Mouse (Mus musculus) heart, embryonic 13.5 days (tissue): ENCODE results near the gene Arid4b. TPM values are rescaled to one million over a fixed set of nuclear protein-coding genes. Genes with fewer than 3 reads are reported as not detected.
A peak's percentile ranks its signal among the peaks of the same experiment; 100 is the strongest.

Experiments used
- ATAC-seq: fragments of 200-750 bp; cut with Nextera tagmentation; 2 replicates; pipeline ENCODE4 v1.8.0; 2017; ENCODE audit warnings: moderate TSS enrichment; ENCODE audit not compliant: insufficient number of reproducible peaks, low FRiP score, low TSS enrichment; ENCODE audit errors: extremely low read depth
- H3K27ac ChIP-seq: fragments of 300-500 bp; sonication (generic); replicated peaks from 2 replicates; pipeline ENCODE4 v1.5.1; 2015; ENCODE audit warnings: moderate library complexity, mild to moderate bottlenecking, inconsistent platforms
- H3K27me3 ChIP-seq: fragments of 300-500 bp; sonication (generic); replicated peaks from 2 replicates; pipeline ENCODE4 v1.6.1; 2015; ENCODE audit warnings: mild to moderate bottlenecking, inconsistent platforms
- H3K36me3 ChIP-seq: fragments of 300-500 bp; sonication (generic); 2 replicates; pipeline ENCODE4 v1.6.1; 2015; ENCODE audit warnings: mild to moderate bottlenecking, inconsistent platforms
- H3K4me1 ChIP-seq: fragments of 300-500 bp; sonication (generic); 2 replicates; pipeline ENCODE4 v1.6.1; 2015; ENCODE audit warnings: inconsistent platforms
- H3K4me2 ChIP-seq: fragments of 300-500 bp; sonication (generic); 2 replicates; pipeline ENCODE4 v1.6.1; 2015; ENCODE audit warnings: inconsistent platforms, mild to moderate bottlenecking, moderate library complexity
- H3K4me3 ChIP-seq: fragments of 300-500 bp; sonication (generic); 2 replicates; pipeline ENCODE4 v1.5.1; 2015; ENCODE audit warnings: moderate library complexity, mild to moderate bottlenecking, inconsistent platforms
- H3K9ac ChIP-seq: fragments of 300-500 bp; sonication (generic); 2 replicates; pipeline ENCODE4 v1.6.1; 2015; ENCODE audit warnings: inconsistent platforms, mild to moderate bottlenecking, moderate library complexity
- H3K9me3 ChIP-seq: fragments of 300-500 bp; sonication (generic); 2 replicates; pipeline ENCODE4 v1.6.1; 2016; ENCODE audit warnings: inconsistent platforms
- whole genome bisulfite sequencing: fragments of 180-500 bp; shearing (Covaris S2); methylation state at CpG from one replicate; pipeline ENCODE4 v1.1.7; 2015; ENCODE audit warnings: mixed read lengths; 5-methylcytosine and 5-hydroxymethylcytosine counted together
- polyA plus RNA-seq: library from polyadenylated mRNA; unstranded; fragments of >200 nt; fragmentation: Nextera tagmentation; extraction: Ambion mirVana; gene quantifications from 2 replicates; pipeline ENCODE4 v1.2.1, GENCODE M21; 2015

Arid4b gene
- polyA plus RNA-seq, 1 experiment from 2014 or later: 43.0 TPM

DNA sequence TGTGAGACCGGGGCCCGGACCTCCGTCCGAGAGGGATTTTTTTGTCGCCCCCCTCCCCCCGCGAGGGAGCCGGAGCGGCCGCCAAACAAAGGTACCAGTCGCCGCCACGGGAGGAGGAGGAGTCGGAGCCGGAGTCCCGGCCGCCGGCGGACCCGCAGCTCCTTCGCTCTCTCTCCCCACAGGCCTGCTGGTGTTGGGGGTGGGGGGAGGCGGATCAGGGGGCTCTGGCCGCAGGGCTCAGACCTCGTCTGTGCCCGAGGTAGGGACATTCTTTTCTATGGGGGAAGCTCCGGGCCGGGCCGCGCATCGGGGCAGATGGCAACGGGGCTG lies 875 bp downstream of the Arid4b start:
- 2% methylated on average over 24 of the region's 31 CpGs for WGBS
- Histone ChIP-seq H3K27ac (peak overlapping the region; percentile 98), H3K36me3 (peaks cover 21% of the 10 kb centered on the region), H3K9me3 (no peaks in the 10 kb centered on the region), H3K27me3 (no peaks in the 10 kb centered on the region), H3K4me2 (peak overlapping the region; percentile 77), H3K9ac (peak overlapping the region; percentile 100), H3K4me3 (peak overlapping the region; percentile 99), H3K4me1 (peaks cover 45% of the 10 kb centered on the region)
- peak; percentile 28; the same call in 1 of the 2 replicates for ATAC-seq

DNA sequence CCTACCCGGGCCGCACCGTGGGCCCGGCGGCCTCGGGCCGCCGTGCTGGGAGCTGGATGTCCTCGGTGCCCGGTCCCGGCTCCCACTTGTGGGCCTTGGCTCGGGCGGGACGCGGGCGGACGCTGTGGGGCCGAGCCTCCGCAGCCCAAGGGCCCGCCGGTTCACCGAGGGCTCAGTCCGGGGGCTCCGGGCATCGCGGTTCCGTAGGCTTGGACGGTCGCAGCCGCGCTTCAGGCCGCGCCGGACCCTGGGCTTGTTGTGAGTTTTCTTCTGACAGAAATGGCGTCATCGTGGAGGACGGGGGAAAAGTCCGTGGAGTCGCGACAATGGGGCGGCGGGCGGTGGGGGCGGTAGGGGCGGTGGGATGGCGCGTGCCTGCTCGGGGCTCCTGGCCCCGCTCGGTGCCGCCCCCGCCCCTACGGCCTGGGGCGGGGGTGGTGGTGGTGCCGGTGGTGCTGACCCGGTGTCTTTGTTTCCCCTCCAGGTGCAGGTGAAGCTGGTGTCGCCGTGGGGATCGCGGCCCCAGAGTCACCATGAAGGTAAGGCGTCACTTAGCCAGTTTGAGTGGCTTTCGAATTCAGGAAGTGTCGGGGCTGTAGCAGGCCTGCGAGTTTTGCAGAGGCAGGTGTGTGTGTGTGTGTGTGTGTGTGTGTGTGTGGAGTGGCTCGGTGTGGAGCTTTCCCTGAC lies 1.5 kb downstream of the Arid4b start:
- under 1% methylated on average over 56 of the region's 65 CpGs for WGBS
- Histone ChIP-seq H3K9me3 (no peaks in the 10 kb centered on the region), H3K27ac (peak overlapping the region; percentile 98), H3K4me2 (peak overlapping the region; percentile 77), H3K36me3 (peaks cover 19% of the 10 kb centered on the region), H3K4me1 (peaks cover 45% of the 10 kb centered on the region), H3K27me3 (no peaks in the 10 kb centered on the region), H3K4me3 (peak overlapping the region; percentile 99), H3K9ac (peak overlapping the region; percentile 100)
- ATAC-seq: peak; percentile 5; the same call in 1 of the 2 replicates

DNA sequence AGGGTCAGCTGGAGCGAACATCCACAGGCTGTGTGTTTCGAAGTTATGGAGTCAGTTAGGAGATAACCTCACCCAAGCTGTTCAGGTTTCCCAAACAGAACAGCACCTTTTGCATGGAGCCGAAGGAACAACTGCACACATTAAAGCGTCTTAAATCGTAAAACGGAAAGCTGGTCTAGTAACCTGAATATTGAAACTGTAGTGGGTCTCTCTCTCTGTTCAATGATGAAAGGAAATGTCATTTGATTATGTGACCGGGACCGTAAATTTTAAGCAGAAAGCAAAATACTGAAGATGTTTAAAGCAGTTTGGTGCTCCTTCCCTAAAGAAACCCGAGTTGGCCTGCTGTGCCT lies 2.0 kb downstream of the Arid4b start:
- Histone ChIP-seq H3K9ac (peak overlapping the region; percentile 100), H3K27ac (peak overlapping the region; percentile 98), H3K27me3 (no peaks in the 10 kb centered on the region), H3K36me3 (peaks cover 17% of the 10 kb centered on the region), H3K4me1 (peaks cover 45% of the 10 kb centered on the region), H3K4me3 (peak overlapping the region; percentile 99), H3K4me2 (peak overlapping the region; percentile 77), H3K9me3 (no peaks in the 10 kb centered on the region)
- WGBS: 19% methylated on average over 9 of the region's 9 CpGs
- ATAC-seq: no peak

DNA sequence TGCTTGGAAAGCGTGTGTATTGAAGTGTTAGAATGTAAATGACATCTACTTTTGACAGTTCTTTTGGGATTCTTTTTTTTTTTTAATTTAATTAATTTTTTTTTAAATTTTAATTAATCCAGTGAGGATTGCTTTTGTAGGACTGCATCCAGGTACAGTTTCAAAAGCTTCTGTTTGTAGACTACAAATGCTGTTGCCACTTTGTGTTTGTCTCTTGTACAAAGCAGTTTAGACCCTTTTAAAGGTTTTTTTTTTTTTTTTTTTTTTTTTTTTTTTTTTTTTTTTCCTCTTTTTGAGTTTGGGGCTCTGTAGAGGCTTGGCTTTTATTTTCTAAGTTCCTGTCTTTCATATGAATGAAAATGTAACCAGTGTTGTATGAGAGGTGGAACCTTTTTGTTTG lies 2.7 kb downstream of the Arid4b start:
- 69% methylated on average over 1 of the region's 1 CpGs for WGBS
- Histone ChIP-seq H3K27ac (no peak overlapping the region), H3K36me3 (peaks cover 14% of the 10 kb centered on the region), H3K9ac (no peak overlapping the region), H3K9me3 (no peaks in the 10 kb centered on the region), H3K27me3 (no peaks in the 10 kb centered on the region), H3K4me3 (no peak overlapping the region; the same call in 1 of the 2 replicates), H3K4me1 (peaks cover 41% of the 10 kb centered on the region), H3K4me2 (peak overlapping the region; percentile 27; the same call in 1 of the 2 replicates)
- ATAC-seq: no peak

DNA sequence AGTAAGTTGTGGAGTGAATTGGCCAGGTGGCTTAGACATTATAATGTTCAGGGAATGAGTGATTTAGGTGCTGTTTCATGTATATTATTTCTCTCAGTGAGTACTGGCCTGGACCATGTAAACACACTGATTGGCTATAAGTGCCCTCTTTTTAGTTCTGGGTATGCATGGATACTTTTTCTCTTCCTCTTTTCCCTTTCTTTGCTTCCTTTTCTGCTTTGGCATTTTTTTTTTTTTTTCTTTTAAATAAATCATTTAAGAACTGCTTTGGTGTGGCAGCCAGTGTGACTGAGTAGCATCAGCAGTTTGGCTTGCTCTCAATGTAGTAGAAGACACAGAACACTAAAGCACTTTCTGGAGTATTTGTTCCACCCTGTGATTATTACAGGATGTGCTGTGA lies 5.0 kb downstream of the Arid4b start:
- Histone ChIP-seq H3K9me3 (no peaks in the 10 kb centered on the region), H3K9ac (no peak overlapping the region), H3K27ac (no peak overlapping the region), H3K27me3 (no peaks in the 10 kb centered on the region), H3K4me2 (no peak overlapping the region; the same call in 1 of the 2 replicates), H3K4me1 (peaks cover 27% of the 10 kb centered on the region), H3K4me3 (no peak overlapping the region), H3K36me3 (peaks cover 14% of the 10 kb centered on the region)
- ATAC-seq: no peak

DNA sequence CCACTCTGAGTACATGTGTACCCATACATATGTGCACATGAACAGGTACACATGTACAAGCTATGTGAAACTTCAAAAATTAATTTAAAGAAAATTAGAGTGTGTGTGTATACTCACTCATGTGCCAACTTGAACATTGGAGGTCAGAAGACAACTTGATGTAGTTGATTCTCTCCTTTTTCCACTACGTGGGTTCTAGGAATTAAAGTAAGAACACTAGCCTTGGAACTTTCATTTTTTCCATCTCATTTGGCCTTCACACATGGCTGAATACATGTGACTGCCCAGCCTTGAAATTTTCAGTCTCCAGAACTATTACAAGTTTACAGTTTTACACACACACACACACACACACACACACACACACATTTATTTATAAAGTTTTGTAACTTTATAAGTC lies 6.3 kb downstream of the Arid4b start:
- ATAC-seq: no peak
- no peaks in the 10 kb centered on the region for H3K9me3 ChIP-seq
- H3K4me1 ChIP-seq: peaks cover 28% of the 10 kb centered on the region
- H3K27me3 ChIP-seq: no peaks in the 10 kb centered on the region
- no peak overlapping the region for H3K4me2 ChIP-seq
- WGBS: 80% methylated on average over 1 of the region's 1 CpGs
- H3K27ac ChIP-seq: no peak overlapping the region
- H3K9ac ChIP-seq: no peak overlapping the region
- no peak overlapping the region for H3K4me3 ChIP-seq
- peaks cover 14% of the 10 kb centered on the region for H3K36me3 ChIP-seq

DNA sequence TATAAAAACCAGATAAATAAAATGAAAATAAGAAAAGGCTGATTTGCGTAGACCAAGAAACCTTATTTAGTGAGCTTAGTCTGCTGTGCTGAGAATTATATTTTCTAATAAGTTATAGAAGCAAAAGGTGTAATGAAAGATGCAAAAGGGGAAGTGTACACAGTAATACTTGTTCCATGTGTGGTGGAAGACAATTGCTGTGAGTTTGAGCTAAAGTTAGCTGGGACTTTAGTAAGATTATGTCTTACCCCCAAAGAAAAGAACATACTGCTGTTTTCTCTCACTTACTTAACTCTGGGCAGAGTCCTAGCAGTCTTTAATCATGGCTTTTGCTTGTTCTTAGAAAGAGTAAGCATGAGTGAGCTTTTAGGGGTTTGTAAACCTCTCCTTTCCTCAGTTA lies 11.3 kb downstream of the Arid4b start:
- H3K9ac ChIP-seq: no peak overlapping the region
- 94% methylated on average over 1 of the region's 1 CpGs for WGBS
- no peak for ATAC-seq

DNA sequence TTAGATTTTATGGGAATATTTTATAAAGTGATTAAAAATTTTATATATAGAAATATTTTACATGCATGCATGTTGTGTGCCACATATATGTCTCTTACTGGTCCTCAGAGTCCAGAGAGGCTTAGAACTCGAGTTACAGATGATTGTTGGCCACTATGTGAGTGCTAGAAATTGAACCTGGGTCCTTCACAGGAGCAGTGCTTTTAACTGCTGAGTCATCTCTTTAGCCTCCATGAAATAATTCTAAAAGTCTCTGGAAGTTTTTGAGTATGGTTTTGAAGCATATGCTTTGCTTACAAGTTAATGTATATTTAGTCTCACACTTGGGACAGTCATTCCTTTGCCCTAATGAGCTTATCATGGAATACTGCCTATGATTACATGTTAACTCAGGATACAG lies 12.3 kb downstream of the Arid4b start:
- Histone ChIP-seq H3K4me2 (no peak overlapping the region), H3K27me3 (no peaks in the 10 kb centered on the region), H3K9ac (no peak overlapping the region), H3K4me3 (no peak overlapping the region), H3K4me1 (peaks cover 10% of the 10 kb centered on the region), H3K36me3 (no peaks in the 10 kb centered on the region), H3K27ac (no peak overlapping the region), H3K9me3 (no peaks in the 10 kb centered on the region)
- no peak for ATAC-seq
- WGBS: 75% methylated on average over 1 of the region's 1 CpGs

More for the DNA sequence above, 11.3 kb downstream of the Arid4b start:
- H3K4me3 ChIP-seq: no peak overlapping the region
- no peak overlapping the region for H3K4me2 ChIP-seq
- H3K4me1 ChIP-seq: 0 out of 2 replicates have a peak, but pooled peaks cover 7% of the 10 kb centered on the region
- H3K27me3 ChIP-seq: no peaks in the 10 kb centered on the region
- no peak overlapping the region for H3K27ac ChIP-seq
- no peaks in the 10 kb centered on the region for H3K9me3 ChIP-seq
- no peaks in the 10 kb centered on the region for H3K36me3 ChIP-seq

DNA sequence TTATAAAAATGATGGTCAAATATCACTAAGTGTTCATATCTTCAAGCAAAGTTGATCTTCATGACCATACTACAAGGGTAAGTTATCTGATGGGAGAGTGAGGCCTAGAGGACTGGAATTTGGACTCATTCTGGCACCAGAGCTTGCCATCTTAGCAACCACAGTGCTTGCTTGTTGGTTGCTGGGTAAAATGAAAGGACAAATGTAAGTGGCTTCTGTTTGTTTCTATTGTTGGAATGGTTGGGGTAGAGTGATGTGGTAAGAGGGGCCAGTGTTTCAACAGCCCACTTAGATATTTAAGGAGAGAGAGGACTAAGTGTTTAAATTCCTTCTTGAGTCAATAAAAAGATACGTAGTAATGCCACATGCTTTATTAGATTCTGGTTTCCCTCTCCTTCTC lies 25.6 kb downstream of the Arid4b start:
- no peak for ATAC-seq

DNA sequence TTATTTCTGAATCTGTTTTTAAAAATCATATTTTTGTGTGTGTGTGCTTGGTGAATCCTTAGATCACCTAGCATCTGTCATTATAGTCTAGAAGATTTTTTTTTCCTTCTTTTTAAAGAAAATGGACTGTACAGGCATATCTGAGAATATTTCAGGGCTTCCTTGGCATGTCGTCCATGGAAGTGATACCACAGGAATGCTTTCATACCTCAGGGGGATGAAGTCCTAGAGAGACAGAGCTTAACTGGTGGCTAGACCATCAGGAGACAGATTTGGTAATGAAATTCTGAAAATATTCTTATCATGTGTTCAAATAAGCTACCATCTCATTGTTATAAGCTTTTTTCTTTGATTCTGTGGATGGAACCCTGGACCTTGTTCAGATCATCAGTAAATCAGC lies 40.0 kb downstream of the Arid4b start:
- Histone ChIP-seq H3K36me3 (no peaks in the 10 kb centered on the region), H3K4me2 (no peak overlapping the region), H3K9me3 (no peaks in the 10 kb centered on the region), H3K27ac (no peak overlapping the region), H3K9ac (no peak overlapping the region), H3K27me3 (no peaks in the 10 kb centered on the region), H3K4me3 (no peak overlapping the region), H3K4me1 (peaks cover 24% of the 10 kb centered on the region)
- ATAC-seq: no peak
- WGBS: 17% methylated on average over 1 of the region's 1 CpGs

More for the DNA sequence above, 25.6 kb downstream of the Arid4b start:
- Histone ChIP-seq H3K9ac (no peak overlapping the region), H3K9me3 (no peaks in the 10 kb centered on the region), H3K36me3 (peaks cover 6% of the 10 kb centered on the region; the same call in 1 of the 2 replicates), H3K4me3 (no peak overlapping the region), H3K4me2 (peak overlapping the region; percentile 21; the same call in 1 of the 2 replicates), H3K27ac (peak overlapping the region; percentile 59), H3K27me3 (no peaks in the 10 kb centered on the region), H3K4me1 (peaks cover 11% of the 10 kb centered on the region; the same call in 1 of the 2 replicates)
- WGBS: 45% methylated on average over 1 of the region's 1 CpGs

DNA sequence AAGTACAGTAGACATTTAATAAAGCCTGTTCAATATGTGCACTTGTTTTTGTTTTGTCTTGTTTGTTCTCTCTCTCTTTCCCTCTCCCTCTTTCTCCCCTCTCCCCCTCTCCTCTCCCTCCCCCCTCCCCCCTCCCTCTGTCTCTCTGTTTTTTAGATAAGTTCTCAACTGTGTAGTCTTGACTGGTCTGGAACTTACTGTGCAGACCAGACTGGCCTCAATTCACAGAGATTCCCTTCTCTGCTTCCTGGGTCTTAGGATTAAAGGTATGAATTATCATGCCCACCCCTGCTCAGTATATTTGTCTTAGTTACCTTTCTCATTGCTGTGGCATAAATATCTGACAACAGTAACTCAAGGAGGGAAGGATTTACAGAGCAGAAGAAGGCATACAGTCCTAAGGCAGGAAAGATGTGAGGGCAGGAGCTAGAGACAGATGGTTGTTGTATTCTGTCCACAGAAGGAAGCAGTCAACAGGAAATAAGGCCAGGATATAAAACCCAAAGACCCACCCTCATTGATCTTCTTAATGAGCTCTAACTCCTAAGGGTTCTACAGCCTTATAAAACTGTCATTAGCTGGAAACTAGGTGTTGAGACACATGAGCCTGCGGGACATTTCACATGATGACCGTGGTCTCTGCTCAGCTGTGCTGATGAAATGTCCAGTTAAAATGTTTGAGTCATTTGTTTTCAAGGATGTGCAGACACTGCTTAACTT lies 47.3 kb downstream of the Arid4b start:
- Histone ChIP-seq H3K36me3 (no peaks in the 10 kb centered on the region), H3K4me2 (no peak overlapping the region), H3K4me3 (no peak overlapping the region)

DNA sequence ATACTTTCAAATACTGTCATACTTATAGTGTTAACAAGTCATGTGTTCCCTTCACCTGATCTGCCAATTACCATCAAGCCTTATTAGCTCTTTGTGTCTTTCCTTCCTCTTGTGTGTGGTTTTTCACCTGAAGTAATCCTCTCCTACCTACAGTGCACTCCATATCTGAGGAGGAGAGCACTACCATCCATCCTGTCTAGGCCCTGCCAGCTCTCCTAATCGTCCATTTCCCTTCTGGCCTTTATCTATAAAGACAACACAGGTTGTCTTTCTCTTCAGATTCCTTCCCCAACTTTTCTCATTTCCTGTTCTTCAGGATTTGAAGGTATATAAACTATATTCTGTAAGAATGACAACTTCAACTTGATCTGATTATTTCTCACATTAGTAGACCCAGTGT lies 48.1 kb downstream of the Arid4b start:
- no peak overlapping the region for H3K9ac ChIP-seq
- no peak overlapping the region for H3K4me2 ChIP-seq
- H3K27ac ChIP-seq: no peak overlapping the region
- 22% methylated on average over 1 of the region's 1 CpGs for WGBS
- H3K4me1 ChIP-seq: peaks cover 30% of the 10 kb centered on the region
- no peak for ATAC-seq
- H3K4me3 ChIP-seq: no peak overlapping the region
- H3K27me3 ChIP-seq: no peaks in the 10 kb centered on the region
- H3K36me3 ChIP-seq: no peaks in the 10 kb centered on the region
- no peaks in the 10 kb centered on the region for H3K9me3 ChIP-seq

More for the DNA sequence above, 47.3 kb downstream of the Arid4b start:
- Histone ChIP-seq H3K9ac (no peak overlapping the region), H3K4me1 (peaks cover 28% of the 10 kb centered on the region), H3K27me3 (no peaks in the 10 kb centered on the region), H3K27ac (no peak overlapping the region), H3K9me3 (no peaks in the 10 kb centered on the region)
- 86% methylated on average over 2 of the region's 2 CpGs for WGBS
- no peak for ATAC-seq
